Mouse (Mus musculus) urinary bladder, postnatal 25 days (tissue): ENCODE measurements around the gene Cfap221.
A peak's percentile ranks its signal among the peaks of the same experiment; 100 is the strongest.

Experiments
- DNase-seq: peaks from one replicate; pipeline ENCODE4 v3.0.0; 2022; ENCODE audit warnings: low spot score

Cfap221 gene

DNA sequence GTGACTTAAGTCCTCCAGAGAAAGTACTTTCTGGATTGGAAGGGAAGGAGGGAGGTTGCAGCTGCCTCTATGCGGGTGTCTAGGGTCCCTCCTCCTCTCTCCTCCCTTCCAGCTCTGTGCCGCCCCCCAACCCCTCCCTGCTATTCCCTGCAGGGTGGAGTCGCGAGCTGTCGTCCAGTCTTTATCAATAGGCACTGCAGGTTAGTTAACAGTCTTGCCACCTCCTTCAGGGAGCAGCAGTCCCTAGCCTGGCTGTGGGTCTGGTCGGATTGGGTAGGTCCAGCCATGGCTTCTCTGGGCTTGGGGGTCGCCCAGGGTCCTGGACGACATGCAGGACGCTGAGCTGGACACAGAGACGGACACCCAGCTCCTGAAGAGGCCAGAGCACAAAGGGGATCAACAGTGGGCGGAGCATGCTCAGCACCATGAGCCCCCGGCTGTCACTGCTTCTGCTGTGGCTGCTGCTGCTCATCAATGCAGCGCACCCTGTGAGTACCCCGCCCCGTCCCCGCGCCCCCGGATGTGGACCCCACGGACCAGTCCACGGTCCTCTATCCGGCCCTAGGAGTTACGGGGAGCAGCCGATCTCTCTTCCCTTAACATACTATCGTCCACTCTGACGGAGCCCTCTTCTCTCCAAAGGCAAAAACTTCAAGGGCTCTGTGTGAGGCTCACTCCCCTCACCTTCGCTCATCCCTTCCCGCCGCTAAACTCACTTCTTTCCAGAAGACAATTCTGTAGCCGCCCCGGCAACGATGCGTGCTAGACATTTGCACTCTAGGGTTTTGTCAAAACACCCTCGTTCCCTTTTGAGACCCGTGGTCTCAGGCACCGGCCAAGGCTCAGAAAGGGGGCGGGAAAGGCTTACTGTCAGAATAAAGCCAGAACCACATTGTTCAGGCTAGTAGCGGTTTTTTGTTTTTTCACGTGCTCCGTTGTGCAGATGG is 10.1 kb upstream of the Cfap221 start, which contains the start of gene Sctr:
Sctr (plus strand) TSS at position 51 of the 947 bp plus-strand sequence.
- DNase-seq, result no peak

DNA sequence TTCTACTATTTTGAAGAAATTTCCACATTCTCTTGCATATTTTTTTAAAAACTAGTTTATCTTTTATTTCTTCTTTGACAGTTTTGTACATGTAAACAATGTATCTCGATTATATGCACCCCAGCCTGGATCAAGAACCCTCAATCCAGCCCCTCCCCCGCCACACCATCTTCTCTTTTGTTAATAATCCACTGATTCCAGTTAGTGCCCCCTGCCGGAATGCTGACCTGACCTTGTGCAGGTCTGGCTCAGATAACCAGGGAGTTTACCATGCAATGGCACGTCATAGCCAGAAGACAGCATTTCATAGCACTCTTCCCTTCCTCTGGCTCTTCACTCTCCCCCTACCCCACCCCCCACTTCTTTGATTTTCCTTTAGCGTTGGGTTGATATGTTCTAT is 610 bp upstream of the Cfap221 start:
- DNase-seq, result no peak

DNA sequence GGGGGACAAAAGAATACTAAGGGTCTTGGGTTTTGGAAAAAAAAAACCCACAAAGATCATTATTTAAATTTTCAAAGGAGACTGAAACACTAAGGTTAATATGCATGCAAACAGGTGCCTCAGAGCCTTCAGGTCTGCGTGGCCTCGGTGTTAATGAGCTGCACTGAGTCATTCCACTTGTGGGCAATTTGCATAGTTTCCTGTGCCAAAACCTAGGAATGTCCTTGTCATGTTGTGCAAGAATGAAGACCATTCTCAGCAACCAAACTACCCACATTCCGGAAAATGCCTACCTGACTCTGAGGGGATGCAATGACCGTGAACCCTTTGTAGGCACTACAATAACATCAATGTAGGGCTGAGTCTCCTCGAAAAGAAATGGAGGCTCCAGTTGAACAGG is 10.5 kb downstream of the Cfap221 start:
- DNase-seq, result no peak

DNA sequence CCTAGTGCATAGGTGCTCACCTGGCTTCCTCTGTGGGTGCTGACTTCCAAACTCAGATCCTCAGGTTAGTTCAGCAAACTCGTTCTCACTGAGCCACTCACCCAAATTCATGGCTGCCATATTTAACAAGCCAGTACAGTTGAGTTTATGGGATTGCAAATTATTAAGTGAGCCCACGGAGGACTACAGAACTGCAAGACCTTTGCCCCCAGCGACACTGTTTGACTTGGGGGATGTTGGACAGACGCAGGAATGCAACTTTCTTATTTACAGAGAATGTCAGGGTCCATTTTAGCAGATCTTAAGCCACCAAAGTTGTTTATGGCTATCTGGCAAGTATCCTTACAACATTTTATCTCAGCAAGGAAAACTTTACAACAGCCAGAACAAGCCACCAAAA is 21.9 kb downstream of the Cfap221 start:
- DNase-seq, result no peak

DNA sequence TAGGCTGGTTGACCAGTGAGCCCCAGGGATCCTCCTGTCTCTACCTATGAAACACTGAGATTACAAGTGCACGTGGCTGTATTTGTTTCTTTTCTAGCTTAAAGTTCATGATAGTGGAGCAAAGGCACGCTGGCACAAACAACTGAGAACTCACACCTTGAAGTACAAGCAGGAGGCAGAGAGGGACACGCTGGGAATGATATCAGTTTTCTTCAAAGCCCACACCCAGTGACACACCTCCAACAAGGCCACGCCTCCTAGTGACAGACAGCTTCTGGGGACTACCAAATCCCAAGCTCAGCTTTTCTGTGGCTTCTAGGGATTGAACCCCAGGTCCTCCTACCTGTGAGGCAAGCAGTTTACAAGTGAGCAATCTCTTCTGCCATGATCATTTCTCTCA is 23.9 kb downstream of the Cfap221 start:
- no peak for DNase-seq

DNA sequence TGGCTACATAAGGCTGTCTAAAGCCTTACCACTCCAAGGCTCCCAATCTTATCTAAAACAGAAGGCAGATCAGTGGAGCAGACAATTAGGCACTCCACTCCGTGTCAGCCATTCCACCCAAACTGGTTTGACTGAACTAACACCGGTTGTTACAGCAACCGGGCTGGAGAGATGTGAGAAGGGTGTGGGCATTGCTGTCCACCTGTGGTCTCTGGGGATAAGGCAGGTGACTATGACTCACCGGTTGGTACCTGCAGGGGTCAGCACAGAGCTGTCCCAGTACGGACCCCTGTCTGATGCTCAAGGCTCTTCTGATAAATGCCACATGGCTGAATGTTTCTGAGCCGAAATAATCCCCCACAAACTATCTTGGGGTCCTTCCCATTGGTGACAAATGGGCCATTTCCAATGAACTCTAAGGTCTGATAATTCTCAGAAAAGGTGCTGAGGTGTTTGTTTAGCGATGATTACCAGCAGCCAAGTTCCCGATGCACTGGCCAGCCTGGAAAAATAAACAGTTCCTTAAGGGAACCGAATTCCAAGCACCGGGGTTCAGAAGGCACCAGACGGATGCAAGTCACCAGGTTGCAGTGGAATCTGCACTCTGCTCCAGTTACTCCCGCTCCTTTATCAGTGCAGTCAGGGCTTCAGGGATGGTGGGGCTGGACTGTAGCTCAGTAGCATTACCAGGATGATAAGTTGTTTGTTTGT is 31.1 kb downstream of the Cfap221 start:
- no peak for DNase-seq

DNA sequence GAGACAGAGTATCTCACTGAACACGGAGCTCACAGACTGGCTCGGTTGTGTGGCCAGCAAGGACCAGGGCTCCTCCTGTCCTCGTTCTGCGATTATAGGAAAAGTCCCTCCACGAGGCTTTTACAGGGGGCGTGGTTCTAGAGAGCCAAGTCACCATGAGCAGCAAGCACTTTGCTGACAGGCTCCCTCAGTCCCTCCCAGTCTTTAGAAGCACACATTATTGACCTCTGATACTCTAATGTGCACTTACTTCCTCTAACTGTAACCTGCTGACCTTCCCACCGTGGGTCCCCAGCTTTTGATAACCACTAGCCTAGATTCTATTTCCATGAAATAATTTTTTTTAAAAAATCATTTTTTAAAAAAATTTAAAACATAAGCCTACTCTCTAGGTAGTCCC is 37.1 kb downstream of the Cfap221 start:
- no peak for DNase-seq

DNA sequence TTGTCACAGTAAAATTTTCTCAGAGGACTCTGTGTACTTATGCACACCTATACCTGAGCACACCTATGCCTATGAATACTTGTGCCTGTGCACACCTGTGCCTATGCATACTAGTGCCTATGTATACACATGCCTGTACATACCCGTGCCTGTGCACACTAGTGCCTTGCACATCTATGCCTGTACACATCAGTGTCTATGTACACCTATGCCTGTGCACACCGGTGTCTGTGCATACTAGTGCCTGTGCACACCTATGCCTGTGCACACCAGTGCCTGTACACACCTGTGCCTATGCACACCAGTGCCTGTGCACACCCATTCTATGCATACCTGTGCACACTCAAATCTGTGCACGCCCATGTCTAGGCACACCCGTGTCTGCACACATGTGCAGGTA is 37.6 kb downstream of the Cfap221 start:
- DNase-seq, result no peak

DNA sequence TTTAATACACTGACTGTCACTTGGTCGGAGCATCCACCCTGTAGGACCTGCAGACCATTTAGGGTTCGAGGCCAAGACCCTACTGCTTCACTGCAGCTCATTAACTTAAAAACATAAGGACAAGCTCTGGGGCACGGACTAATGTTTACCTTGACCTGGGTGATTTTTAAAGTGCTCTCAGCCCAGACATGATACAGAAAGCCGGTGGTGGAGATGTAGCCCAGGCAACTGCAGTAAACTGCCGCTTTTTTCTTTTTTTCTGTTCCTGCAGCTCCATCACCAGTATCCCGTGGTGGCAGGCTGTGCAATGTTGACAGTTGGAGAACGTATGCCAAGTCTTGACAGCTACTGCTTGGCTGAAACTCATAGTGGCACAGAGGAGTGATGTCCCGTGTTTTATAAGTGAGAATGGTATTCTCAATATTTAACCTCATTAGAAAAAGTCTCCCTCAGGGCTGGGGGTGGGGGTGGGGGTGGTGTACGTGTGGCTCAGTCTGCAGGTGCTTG is 39.3 kb downstream of the Cfap221 start:
- DNase-seq, result no peak

DNA sequence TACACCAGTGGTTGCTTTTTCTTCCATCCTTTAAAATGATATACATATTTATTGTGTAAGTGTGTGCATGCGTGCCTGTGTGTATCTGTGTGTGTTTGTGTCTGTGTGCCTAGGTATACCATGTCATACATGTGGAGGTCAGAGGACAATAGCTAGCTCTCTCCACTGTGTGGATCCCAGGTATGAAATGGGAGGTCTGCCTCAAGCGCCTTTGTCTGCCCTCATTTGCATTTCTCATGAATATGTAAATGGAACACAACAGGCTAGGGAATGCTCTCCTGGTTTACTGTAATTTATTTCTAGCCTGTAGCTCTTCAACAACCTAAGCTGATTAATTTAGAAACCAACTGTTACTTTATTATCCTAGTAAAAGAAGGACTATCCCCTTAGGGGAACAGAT is 42.4 kb downstream of the Cfap221 start:
- DNase-seq, result no peak

DNA sequence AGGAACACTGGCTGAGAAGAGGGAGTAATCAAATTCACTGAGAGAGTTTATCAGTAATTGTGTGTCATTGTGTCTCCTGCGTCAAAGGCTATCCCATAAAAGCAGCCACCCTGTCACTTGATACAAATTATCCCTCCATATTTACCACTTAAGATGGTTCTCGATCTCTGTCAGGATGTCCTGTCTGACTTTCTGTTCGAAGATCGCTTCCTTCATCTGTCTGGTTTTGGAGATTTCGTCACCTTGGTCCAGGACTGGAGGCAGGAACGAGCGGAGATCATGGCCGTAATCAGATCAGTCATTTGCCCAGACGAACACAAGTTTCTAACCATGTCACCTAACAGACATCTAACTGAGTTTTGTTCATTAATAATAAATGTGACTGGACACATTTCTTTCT is 43.6 kb downstream of the Cfap221 start:
- DNase-seq, result no peak

DNA sequence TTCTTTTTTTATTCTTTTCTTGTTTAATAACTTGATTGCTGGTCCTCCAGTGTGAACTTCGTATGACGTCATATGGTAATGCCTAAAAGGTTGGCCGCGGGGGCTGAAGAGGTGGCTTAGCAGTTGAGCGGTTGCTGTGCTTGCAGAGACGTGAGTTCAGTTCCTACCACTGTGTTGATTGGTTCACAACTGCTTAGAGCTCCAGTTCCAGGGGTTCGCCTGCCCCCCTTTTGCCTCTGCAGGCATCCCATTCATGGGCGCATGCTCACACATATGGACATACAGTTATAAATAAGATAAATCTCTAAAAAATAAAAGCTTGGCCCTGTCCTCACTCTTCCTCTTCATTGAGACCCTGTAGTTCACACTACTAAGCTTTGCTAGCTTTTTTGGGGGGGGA is 46.9 kb downstream of the Cfap221 start:
- no peak for DNase-seq

DNA sequence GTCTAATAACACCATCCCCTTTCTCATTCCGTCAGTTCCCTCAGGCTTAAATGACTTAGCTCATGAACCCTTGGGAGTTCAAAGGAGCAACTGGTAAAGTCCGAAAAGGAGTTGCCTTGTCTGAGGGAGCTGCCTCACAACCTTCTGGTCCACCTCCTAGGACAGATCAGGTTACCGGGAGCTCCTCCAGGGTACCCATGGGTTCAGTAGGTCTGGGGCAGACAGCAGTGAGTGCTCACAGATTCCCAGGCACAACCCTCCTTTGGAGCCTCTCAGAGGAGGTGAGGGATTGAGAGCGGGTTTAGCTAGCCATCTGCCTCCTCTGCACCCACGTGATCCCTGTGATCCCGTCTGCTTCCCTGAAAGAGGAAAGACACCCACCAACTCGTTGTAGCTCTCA is 60.2 kb downstream of the Cfap221 start:
- DNase-seq, result no peak

DNA sequence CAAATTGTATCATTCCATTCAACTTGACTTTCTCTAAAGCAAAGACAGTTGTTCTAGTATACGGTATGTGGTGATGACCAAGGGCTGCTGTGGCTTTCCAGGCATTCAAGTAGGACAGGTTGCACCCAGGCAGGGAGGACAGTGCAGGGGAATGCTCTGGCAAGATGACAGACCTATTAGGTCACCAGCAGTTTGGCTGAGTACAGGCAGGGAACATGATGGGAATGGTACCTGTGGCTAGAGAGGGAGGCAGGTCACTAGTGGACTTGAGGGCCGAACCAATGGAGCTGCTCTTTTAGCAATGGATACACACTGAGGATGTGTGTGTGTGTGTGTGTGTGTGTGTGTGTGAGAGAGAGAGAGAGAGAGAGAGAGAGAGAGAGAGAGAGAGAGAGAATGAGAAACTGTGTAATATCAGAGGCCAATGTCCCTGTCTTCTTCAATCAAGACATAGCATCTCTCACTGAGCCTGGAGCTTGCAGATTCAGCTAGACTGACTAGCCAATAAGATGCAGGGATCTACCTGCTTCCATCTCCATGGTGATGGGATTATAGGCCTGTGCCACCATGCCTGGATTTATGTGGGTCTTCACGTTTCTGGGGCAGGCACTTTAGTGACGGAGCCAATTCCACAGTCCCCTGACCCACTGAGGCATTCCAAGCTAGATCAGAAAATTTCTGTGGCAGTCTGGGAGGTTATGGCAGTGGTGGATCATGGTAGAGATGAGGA is 65.4 kb downstream of the Cfap221 start:
- DNase-seq, result no peak

DNA sequence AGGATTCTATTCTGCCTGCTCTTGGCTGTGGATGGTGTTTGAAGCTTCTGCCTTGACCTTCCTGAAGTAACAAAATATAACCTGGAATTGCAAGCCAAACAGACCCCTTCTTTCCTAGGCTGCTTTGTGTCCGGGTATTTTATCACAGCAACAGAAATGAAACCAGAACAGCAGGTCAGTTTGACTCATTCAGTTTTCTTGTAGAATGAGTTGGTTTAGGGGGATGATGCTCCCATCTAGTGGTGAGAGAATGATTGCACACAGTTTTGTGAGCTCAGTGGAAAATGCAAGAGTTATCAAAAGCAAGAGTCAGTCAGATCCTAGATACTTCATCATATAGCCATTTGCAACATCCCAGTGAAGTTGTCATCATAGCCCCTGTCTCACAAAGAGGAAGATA is 67.3 kb downstream of the Cfap221 start:
- no peak for DNase-seq

DNA sequence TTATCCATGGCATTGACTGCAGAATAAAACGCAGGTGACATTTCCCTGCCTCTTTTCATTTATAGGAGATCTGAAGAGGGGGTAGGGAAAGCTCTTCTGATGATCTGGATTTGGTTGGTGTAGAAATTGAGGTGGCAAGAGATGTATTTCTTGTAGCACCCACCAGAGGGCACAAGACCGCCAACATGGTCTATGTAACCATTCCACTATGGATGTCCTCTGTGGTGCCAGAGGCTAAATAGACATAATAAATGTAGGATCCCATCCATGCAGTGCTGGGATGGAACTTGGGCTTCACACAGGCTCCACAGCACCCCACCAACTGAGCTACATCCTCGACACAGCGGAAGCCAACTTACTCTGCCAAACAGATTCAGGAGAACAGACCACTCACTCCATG is 77.7 kb downstream of the Cfap221 start:
- DNase-seq, result peak; percentile 17

DNA sequence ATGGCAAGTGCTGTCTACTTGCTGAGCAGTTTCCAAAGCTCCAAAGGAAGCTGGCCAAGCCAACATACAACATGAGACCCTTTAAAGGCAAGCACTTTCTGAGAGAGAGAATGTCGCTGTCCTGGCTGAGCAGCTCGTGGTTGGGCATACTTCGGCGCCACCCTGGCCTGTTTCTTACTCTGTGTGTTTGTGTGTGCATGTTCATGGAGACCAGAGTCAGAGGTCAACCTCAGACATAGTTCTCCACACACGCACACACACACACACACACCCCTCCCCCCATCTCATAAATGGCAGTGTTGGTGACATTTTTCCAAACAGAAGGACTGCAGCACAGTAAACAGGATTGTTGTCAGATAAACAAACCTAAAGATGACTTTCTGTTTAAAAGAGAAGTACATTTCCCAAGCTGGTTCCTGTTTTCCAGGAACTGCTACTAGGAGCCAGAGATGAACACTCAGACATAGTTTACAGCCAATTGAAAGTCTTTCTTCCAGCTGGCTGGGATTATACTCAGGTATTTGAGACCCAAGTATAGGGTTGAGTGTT is 80.1 kb downstream of the Cfap221 start:
- no peak for DNase-seq

DNA sequence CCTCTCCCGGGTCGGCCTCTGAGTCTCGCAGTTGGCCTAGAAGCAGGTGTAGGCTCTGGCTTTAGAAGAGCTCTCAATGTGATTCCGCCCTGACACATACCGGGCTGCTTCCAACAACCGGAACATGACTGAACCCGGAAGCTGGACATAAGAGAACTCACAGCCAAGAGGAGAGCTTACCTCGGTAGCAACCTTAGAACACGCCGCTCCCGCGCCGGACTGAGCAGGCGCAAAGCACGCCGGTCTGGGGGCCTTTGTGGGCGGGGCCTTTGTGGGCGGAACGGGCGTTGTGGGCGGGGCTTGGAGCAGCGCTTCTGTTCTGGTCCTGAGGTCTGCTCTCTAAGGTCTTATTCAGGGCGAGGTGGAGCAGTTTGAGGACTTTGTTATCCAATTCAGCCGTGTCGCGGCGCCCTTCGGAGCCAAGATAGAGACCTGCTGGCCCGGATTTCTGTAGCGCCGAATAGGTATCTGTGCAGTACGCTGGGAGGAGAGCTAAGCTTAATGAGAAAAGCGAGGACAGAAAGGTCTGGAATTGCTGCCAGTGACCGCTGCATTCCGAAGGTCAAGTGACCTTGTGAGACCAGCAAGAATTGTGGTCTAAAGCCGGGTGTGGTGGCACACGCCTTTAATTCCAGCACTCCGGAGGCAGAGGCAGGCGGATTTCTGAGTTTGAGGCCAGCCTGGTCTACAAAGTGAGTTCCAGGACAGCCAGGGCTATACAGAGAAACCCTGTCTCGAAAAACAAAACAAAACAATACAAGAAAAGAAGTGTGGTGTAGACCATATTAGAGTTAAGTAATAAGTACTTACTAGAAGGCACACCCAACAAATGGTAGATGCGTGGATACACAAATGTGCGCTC is 83.8 kb downstream of the Cfap221 start, which contains the start of gene Tmem177:
Tmem177 (minus strand) TSS at position 256 of the 862 bp plus-strand sequence.
- peak; percentile 97 for DNase-seq

DNA sequence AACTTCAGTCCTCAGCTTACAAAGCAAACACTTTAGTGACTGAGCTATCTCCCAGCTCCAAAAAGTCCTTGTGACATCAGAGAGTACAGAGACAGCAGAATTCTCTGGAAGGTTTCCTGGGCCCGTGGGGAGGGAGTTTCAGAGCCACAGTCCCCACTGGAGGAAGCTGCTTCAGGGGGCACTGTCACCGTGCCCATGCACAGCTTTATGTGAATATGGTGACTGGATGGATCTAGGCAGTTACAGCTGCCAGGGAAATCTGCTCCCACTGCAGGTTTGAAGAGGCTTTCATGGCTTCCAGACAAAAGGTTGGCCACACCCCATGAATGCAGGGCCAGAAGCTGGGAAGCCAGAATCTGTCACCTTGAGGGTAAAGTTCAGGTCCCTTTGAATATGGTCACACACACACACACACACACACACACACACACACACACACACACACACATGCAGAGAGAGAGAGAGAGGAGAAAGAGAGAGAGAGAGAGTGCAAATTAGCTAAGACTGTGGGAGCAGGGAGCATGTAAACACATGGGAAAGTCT is 89.8 kb downstream of the Cfap221 start:
- DNase-seq, result no peak

DNA sequence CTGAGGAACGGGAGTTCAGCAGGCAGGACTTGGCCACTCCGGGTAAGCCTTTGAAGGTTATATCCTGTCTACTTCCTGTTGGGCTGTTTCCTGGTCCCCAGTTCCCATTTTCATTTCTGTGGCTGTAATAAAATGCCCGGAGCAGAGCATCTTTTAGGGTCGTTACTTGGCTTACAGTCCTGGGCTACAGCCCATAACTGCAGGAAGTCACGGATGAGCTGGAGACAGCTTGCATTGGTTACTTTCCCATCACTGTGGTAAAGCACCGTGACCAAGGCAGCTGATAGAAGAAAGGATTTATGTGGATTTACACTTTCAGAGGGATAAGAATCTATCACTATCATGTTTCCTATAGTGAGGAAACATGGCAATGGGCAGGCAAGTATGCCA is 93.8 kb downstream of the Cfap221 start:
- DNase-seq, result no peak
